Mouse (Mus musculus) c-Kit-positive CD71-positive TER-119-negative erythroid progenitor cells, embryonic 14.5 days (primary cell): ENCODE data around the gene Kif17.

Experiments used
- DNase-seq: peaks from one replicate; pipeline ENCODE4 v3.0.0-alpha.2; 2013; ENCODE audit warnings: low read depth

Kif17 gene

DNA sequence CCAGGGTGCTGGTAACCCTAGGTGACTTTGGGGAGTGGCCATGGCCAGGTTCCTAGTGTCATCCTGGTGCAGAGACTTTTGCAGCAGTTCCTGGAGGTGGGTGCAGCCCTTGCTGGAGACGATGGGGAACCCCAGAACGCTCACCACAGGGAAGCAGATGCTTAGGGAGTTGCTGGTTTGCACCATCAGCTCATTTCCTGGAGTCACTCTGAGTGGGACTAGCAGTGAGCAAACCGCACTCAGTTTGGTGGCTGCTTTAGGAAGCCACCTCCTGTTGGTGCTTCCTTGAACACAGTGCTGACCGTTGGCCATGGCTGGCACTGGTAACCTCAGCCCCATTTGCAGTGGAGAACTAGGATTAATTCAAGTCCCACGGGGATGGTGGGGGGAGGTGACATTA is 9.2 kb downstream of the Kif17 start:
- no peak for DNase-seq

DNA sequence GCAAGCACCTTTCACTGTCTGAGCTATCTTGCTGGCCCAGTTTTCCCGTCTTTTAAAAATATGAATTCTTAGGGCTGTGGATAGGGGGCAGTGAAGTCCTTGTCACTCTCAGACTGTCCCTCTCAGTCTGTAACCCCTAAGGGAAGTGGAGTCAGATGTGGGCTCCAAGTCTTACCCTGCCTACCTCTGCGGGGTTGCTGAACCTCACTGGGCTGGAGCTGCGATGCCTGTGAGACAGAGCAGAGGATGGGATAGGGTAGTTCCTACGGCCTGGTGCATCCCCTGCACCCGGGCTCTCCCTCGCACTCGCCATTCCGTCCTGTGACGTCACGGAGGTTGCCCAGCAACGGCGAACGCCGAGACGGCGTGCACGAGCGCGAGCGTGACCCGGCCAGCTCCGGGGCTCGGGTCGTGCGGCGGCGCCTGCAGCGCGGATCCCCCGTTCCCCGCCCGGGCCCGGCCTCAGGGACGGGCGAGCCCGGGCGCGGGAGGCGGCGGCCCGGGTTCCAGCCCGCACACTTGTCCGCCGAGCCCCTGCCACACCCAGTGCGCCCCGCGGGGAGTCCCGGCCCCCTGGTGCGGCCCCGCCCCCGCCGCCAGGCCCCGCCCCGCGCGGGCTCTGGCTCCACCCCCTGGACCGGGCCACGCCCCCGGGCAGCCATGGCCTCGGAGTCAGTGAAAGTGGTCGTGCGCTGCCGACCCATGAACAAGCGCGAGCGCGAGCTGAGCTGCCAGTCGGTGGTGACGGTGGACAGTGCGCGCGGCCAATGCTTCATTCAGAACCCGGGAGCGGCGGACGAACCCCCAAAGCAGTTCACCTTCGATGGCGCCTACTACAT is 11.8 kb downstream of the Kif17 start:
- peak; percentile 50 for DNase-seq

DNA sequence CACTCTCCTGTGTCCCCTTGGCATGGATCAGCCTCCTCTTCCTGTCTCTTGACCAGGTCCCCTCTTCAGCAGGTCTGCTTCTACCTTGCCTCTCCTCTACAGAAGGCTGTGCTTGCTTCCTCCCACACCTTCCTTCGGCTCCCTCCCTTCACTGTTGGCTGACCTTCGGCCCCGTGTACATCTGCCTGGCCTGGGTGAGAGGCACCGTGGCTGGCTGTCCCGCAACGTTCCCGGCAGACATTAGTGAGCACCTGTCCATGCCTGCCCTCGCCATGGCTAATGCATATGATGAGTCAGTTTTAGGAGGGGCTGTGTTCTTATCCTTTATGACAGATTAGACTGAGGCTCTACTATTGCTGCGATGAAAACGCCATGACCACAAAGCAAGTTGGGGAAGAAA is 17.6 kb downstream of the Kif17 start:
- DNase-seq = no peak

DNA sequence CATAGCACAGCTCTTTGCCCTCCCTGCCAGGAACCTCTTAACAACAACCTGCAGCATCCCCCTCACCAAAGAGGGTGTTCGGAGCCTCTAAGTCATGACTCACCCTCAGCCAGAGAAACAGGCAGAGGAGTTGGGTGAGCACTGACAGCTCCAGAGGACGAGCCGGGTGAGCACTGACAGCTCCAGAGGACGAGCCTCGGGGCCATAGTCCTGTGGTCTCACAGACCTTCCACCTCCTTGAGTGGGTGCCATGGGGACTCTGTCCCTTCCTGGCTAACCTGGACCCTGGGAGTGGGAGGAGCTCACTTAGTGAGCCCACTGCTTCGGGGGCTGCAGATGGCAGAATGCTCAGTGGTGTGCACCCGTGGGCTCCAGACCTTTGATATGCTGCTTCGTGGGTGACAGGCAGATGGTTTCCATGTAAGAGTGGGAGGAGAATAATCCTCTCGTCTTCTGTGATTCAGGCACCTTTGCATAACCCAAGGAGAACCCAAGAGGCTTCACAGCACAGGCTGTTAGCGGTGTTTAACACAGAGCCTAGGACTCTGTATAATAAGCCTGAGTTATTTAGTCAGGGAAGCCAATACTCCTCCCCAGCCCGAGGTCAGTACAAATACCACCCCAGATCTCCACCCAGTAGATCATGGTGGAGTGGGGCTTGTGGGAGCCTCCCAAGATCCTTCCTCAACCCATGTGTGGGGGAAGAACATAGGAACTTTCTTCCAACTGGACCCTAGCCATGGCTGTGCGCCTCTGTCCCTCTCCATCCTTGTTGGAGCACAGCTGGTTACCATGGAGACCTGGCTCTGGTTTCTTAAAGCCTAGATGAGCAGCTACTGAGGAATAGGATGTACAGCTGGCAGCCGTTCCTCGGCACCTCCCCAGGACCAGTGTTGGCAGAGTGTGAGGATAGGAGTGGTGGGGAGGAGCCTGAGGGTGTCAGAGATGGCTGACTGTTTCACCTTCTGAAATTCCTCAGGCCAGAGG is 22.1 kb downstream of the Kif17 start:
- DNase-seq = no peak

DNA sequence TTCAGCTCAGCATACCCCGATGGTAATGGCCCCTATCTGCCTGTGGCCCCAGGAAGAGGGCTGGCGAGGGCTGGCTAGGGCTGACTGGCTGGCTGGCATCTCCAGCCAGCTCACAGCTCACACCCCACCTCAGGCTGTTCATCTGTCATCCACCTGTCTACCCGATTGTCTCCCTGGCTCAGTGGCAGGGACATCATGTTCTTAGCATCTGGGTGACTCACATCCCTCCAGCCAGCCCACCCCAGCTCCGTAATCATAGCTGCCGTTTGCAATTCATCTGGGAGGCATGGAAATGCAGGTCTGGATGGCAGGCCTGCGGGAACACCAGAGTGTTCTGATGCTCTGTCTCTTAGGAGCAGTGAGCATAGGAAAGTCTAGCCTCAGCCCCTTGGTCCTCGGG is 28.1 kb downstream of the Kif17 start:
- no peak for DNase-seq

DNA sequence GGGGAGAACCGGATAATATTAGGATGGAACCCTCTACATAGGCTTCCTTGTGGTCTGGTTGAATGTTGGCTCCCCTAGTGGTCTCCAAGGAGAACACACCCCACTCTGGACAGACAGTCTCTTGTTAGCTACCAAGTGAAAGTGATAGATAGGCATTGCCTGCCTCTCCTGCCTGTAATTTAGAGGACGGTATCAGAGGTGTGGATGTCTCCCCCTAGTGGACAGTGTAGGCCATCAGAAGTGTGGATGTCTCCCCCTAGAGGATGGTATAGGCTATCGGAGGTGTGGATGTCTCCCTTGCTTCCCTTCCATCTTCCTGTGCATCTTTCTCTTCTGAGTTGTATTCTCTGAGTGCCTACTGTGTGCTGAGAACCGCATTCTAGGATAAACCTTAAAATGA is 32.6 kb downstream of the Kif17 start:
- peak; percentile 86 for DNase-seq

DNA sequence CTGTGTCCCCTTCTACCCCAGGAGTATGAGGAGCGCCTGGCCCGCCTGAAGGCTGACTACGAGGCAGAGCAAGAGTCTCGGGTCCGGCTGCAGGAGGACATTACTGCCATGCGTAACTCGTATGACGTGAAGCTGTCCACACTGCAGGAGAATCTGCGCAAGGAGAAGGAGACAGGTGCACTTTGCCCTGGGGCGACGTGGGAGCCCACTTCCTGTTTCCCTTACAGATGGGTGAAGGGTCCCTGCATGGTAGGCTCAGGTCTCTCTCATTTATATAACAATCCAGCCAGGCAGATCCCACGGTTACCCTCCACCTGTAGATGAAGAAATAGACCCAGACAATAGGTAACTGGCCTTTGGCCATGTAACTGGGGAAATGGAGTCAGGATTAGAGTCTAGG is 36.2 kb downstream of the Kif17 start:
- DNase-seq = no peak

DNA sequence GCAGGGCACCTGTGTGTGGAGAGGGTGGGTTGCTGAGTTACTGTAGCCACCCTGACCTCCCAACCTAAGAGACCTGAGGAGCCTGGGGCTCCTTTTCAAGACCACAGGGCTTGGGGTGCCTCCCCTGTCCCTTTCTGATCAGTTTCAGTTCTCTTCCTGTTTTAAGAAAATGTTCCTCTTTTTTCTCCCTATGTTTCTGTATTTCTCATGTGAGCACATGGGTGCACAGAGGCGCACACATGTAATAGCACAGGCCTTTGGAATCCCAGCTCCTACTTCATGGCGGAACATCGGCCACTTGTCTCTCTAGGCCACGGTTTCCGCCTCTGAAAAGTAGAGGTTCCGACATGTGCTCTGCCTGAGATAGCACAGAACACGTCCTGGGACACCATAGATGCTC is 38.5 kb downstream of the Kif17 start:
- no peak for DNase-seq

DNA sequence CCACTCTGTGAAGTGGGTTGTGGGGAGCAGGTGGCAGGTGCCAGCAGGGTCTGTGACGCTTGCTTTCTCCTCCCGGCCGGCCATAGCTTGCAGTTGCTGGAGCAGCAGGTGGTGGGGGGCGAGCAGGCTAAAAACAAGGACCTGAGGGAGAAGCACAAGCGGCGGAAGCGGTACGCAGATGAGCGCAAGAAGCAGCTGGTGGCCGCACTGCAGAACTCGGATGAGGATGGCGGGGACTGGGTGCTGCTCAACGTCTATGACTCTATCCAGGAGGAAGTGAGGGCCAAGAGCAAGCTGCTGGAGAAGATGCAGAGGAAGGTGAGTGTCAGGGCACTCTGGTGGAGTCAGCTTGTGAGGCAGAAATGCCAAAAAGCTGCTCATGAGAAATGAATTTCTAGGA is 41.8 kb downstream of the Kif17 start:
- DNase-seq = no peak

DNA sequence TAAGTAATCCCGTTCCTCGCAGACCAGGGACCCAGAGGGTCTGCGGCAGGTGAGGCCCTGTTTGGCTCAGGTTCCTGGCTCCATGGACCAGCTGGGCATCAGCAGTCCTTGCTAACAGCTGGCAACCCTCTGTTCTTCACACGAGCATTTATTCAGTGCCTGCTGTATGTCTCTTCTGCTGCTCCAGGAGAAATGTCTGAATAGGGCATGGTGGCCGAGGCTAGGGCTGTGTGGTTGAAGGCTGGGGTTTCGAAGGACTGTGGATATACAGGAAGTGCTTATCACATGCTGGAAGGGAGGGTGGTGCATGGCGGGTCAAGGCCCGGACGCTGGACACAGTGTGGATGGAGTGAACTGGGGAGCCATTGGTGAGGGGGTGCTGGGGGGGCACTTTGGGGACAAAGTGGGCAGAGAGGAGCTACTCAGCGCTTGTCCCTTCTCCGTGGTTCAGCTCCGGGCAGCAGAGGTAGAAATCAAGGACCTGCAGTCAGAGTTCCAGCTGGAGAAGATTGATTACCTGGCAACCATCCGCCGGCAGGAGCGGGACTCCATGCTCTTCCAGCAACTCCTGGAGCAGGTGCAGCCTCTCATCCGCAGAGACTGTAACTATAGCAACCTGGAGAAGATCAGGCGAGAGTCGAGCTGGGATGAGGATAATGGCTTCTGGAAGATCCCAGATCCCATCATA is 43.2 kb downstream of the Kif17 start:
- no peak for DNase-seq

DNA sequence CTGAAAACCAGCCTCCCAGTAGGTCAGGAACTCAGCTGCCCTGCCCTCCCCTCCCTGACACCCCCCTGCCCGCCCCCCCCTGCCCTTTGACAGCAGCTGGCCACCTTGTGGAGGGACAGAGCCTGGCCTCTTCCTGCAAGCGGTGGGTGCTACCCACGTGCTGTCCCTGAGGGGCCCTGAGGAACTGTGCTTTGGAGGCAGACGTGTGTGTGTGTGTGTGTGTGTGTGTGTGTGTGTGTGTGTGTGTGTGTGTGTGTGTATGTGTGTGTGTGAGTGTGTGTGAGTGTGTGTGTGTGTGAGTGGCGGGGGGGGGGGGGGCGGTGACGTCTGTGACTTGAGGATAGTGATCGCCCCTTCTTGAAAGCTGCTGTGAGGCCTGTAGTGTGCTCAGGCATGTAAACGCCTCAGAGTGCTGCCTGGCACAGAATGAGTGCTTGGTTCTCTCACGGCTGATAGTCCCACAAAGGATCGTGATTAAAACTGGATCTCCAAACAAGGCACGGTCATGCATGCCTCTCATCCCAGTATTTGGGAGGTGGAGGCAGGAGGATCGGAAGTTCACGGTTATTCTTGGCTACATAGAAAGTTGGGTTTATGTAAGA is 43.8 kb downstream of the Kif17 start:
- no peak for DNase-seq

DNA sequence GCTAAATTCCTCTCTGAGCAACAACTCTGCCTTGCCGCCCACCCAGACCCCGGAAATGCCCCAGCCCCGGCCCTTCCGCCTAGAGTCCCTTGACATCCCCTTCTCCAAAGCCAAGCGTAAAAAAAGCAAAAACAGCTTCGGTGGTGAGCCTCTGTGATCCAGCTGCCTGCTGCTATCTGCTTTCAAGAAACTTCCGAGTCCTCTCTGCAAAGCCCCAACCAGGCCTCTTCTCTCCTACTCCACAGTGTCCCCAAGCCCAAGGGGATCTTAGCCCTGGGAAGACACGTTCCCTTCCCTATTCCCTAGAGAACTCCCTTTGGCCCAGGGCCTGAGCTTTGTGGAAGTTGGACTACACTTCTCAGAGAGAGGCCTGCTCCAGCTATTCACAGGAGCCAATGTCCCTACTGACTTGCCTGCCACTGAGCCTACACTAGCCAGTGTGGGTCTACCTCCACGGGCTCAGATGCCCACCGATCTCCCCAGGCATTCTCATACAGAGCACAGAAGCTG is 51.1 kb downstream of the Kif17 start:
- no peak for DNase-seq

DNA sequence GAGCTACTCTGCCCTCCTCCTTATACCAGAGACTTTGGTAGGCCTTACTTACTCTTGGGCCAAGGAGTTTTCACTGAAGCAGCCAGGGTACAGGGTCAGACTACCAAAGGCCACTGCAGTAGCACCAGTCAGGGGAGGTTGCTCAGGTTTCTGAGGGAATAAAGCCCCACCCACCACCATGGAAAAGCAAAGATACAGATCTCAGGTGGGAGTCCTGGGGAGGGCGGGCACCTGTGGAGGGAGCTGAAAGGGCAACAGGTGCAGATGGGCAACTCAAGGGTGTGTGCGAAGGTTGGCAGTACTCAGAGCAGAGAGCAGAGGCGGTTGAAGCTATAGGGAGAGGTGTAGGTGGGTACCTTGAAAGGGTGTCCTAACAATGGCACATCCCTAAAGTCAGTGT is 52.8 kb downstream of the Kif17 start:
- DNase-seq = no peak

DNA sequence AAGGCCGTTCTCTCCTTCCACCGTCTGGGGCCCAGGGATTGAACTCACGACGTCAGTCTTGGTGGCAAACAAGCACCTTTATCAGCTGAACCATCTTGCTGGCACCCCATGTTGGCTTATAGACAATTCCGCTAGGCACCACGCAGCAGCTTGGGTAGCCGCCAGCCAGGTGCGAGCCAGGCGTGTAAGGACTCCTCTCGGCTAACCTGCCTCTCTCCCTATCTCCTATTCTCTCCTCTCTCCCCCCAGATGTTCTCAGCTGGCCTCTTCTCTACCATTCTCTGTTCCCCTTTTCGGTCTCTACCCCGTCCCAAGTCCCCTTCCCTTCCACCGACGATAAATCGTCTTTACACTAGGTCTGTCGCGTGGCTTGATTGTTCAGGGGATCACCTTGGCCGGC is 53.5 kb downstream of the Kif17 start:
- no peak for DNase-seq

DNA sequence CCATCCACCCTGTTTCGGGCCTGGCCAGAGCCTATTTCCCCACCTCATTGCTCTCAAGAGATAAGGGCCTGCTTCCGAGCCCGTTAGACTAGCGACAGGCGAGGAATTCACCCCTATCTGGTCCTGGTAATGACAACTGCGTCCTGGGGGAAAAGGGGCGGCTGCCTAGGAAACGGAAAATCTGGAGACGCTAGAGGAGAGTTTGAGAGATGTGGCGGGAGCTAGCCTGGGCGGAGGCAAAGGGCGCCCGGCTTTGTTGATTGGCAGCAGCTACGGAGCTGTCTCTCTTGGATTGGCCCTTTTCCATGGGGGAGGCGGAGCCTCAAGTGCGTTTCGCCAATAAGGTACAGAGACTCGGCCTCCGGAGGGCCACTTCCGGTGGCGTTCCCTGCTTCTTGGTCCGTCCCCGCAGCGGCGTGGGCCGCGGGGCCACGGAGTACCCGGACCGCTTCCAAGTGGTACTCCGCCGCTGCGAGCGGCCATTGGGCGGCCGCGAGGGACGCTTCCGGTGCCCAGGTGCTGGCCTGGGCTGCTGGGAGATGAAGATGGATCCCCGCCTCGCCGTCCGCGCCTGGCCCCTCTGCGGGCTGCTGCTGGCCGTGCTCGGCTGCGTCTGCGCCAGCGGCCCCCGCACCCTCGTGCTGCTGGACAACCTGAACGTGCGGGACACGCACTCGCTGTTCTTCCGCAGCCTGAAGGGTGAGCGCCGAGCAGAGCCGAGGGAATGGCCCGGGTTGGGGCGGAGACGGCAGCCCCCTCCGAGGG is 54.3 kb downstream of the Kif17 start, which contains the start of gene Ddost:
Ddost (plus strand) TSS at position 391 of the 765 bp plus-strand sequence.
- DNase-seq = peak; percentile 99

DNA sequence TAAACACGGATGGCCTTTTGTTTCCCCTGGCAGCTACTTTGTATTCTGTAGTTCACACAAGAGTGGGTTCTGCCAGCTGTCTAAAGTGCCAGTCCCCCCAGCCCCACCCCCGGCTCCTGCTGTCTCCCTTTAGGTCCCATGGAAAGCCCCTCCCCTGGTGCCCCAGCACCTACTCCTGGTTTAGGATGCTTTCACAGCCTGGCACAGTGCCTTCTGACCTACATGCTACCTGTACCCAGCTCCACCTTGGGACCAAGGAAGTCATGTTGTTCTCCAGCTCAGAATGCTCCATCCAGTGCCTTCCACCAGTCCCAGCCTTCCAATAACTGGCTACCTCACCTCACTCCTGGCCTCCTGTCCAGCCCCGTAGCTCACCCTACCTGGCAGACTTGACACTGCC is 56.8 kb downstream of the Kif17 start:
- no peak for DNase-seq

DNA sequence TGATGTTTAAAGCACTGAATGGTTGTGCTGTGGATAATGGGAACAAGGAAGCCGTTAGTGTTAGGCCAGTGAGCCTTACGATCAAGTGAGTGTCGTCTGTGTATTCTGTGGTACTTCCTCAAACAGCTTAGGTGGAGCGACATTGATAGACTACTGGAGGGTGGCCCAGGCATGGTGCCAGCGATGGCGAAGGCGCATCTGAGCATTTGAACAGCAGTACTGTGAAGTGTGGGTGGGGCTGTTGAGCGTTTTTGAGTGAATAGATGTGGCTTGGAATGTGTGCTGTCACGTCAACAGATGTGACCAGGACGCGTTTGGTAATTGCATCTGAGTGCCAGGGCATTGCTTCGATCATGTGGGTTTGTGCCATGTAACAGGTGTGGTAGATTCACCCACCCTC is 57.5 kb downstream of the Kif17 start:
- DNase-seq = no peak

DNA sequence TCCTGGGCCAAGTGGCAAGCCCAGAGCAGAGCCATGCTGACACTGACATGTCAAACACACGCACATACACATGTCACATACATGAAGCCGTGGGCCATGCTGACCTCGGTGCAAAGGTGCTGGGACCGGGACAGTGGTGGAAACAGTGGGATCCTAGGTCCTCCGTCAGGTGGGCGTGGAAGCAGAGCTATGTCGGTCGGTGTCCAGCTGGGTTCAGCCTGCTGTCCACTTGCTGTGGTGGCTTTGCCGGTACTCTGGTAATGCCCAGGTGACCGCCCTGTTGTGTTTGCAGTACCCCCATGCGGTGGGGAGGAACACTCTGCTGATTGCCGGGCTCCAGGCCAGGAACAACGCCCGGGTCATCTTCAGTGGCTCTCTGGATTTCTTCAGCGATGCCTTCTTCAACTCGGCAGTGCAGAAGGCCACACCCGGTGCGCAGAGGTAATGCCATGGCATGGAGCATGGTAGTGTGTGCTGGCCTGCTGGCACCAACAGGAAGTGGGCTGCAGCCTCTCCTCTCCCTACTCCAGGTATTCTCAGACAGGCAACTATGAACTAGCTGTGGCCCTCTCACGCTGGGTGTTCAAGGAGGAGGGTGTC is 60.2 kb downstream of the Kif17 start:
- DNase-seq = no peak

DNA sequence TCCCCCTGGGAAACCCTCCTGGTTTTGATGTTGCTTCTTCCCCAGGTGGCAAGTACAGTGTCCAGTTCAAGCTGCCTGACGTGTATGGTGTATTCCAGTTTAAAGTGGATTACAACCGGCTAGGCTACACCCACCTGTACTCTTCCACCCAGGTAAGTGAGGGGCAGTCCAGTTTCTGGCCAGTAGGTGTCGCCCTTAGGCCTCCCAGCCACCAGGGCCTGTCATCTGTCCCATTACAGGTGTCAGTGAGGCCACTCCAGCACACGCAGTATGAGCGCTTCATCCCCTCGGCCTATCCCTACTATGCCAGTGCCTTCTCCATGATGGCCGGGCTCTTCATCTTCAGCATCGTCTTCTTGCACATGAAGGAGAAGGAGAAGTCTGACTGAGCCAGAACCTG is 61.4 kb downstream of the Kif17 start:
- no peak for DNase-seq

DNA sequence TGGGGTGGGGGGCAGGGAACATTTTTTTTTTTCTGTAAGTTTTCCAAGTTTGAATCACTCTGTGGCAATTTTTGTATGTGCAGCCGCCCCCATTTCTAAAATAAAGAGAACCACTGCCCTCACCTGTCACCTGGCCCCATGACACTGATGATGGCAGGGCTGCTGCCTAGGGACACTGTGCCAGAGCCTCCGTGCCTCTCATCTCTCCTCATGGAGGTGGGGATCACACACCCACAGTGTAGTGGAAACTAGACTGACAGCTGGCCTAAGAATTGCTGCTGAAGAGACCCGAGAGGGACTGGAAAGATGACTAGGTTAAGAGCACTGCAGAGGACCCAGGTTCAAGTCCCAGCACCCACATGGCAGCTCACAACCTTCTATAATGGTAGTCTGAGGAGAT is 61.9 kb downstream of the Kif17 start:
- no peak for DNase-seq

DNA sequence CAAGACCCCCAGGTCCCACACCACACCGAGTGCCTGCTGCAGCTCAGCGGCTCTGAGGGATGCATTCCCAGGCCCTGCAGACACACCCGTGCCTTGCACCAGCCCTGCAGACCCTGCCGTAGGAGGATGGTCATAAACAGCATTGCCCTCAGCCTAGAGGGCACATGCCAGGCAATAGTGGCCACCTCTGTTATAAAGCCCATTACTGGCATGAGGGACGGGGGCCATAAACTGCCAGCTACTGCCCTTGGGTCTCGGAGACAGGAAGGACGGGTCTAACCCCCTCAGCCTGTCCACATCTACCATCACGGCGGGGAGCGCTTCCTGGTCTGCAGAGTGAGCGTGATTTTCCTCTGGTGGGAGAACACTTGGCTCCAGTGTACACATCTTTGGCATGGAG is 62.8 kb downstream of the Kif17 start:
- no peak for DNase-seq
